Mouse (Mus musculus): ENCODE data around the gene Popdc2. TPM values are rescaled to one million over a fixed set of nuclear protein-coding genes. Genes with fewer than 3 reads are reported as not detected.

The Popdc2 gene
- total and polyA plus RNA-seq, 3 experiments: 17.5 to 45.4 TPM; not detected in 1

- no peaks in the 10 kb centered on the region for H3K27me3 ChIP-seq (ENCODE audit: control insufficient read depth in 1 of 2, insufficient read depth in 2 of 2, low read length in 2 of 2)
- H3K36me3 ChIP-seq (ENCODE audit: control insufficient read depth in 1 of 2, insufficient read depth in 2 of 2, low read length in 2 of 2): peaks cover 0 to 42% of the 10 kb centered on the region in 2 experiments; a peak in 2 of 4 replicates
- peaks cover 34 to 39% of the 10 kb centered on the region in 2 experiments for H3K4me1 ChIP-seq (ENCODE audit: control insufficient read depth in 1 of 2, insufficient read depth in 2 of 2, low read length in 2 of 2)
- peak overlapping the region; percentile 79; the same call in 1 of the 2 replicates for H3K27ac ChIP-seq (ENCODE audit: control insufficient read depth, low read depth, low read length)
- no peak for DNase-seq (ENCODE audit: low read depth, low spot score)
- H3K9ac ChIP-seq (ENCODE audit: control insufficient read depth, low read depth, low read length, poor library complexity, severe bottlenecking): no peak overlapping the region
- H3K4me3 ChIP-seq (ENCODE audit: control insufficient read depth in 1 of 2, insufficient read depth in 1 of 2, low read depth in 2 of 2, low read length in 2 of 2): no peak overlapping the region
- TF ChIP-seq MXI1 (IDR thresholded peaks at IDR 0.05; ENCODE audit: low read depth, low read length) (no peak), USF1 (IDR thresholded peaks at IDR 0.05; ENCODE audit: low read depth, low read length) (0 out of 2 replicates have a peak, but pooled peaks have one; percentile 1)
- no peaks in the 10 kb centered on the region for H3K79me2 ChIP-seq (ENCODE audit: control insufficient read depth, insufficient read depth, low read length, poor library complexity)
- no peaks in the 10 kb centered on the region for H3K9me3 ChIP-seq (replicated peaks; ENCODE audit: insufficient read depth, low read length)
Measured at GRCm38 (mm10) chr16:38385184-38385634, 23.2 kb downstream of the Popdc2 start.

DNA sequence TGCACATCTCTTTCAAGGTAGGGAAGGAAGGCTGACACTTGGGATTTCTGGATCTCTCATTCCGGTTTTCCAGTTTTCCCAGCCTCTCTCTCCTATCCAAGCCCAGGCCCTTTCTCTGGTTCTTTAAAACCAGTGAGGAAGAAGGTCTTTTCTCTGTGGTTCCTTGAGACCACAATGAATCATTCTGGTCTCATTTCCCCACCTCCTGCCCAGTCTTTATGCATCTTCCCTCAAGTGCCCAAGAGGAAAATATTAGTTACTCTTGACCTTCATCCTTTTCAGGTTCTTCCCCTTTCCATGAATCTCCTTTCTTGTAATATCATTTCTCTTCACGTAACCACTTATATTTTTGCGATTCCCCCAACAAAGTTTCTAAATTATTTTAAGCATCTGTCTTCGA lies 23.7 kb downstream of the Popdc2 start:
- Histone ChIP-seq H3K4me1 (ENCODE audit: control insufficient read depth in 1 of 2, insufficient read depth in 2 of 2, low read length in 2 of 2) (peaks cover 34 to 39% of the 10 kb centered on the region in 2 experiments), H3K4me3 (ENCODE audit: control insufficient read depth in 1 of 2, insufficient read depth in 1 of 2, low read depth in 2 of 2, low read length in 2 of 2) (no peak overlapping the region), H3K9ac (ENCODE audit: control insufficient read depth, low read depth, low read length, poor library complexity, severe bottlenecking) (no peak overlapping the region)

GRCm38 (mm10) chr16:38387389-38387788 lies 25.4 kb downstream of the Popdc2 start:
- Histone ChIP-seq H3K27ac (ENCODE audit: control insufficient read depth, low read depth, low read length) (no peak overlapping the region), H3K9ac (ENCODE audit: control insufficient read depth, low read depth, low read length, poor library complexity, severe bottlenecking) (no peak overlapping the region), H3K79me2 (ENCODE audit: control insufficient read depth, insufficient read depth, low read length, poor library complexity) (no peaks in the 10 kb centered on the region), H3K9me3 (replicated peaks; ENCODE audit: insufficient read depth, low read length) (no peaks in the 10 kb centered on the region), H3K4me3 (ENCODE audit: control insufficient read depth in 1 of 2, insufficient read depth in 1 of 2, low read depth in 2 of 2, low read length in 2 of 2) (no peak overlapping the region), H3K4me1 (ENCODE audit: control insufficient read depth in 1 of 2, insufficient read depth in 2 of 2, low read length in 2 of 2) (peaks cover 34 to 39% of the 10 kb centered on the region in 2 experiments), H3K27me3 (ENCODE audit: control insufficient read depth in 1 of 2, insufficient read depth in 2 of 2, low read length in 2 of 2) (no peaks in the 10 kb centered on the region), H3K36me3 (ENCODE audit: control insufficient read depth in 1 of 2, insufficient read depth in 2 of 2, low read length in 2 of 2) (peaks cover 0 to 42% of the 10 kb centered on the region in 2 experiments; a peak in 2 of 4 replicates)
- no peak for DNase-seq (ENCODE audit: low read depth, low spot score)
- TF ChIP-seq MXI1 (IDR thresholded peaks at IDR 0.05; ENCODE audit: low read depth, low read length) (no peak), TCF12 (IDR thresholded peaks at IDR 0.05; ENCODE audit: low read depth, low read length) (no peak), RCOR1 (IDR thresholded peaks at IDR 0.05; ENCODE audit: low read depth, low read length) (no peak), TBP (IDR thresholded peaks at IDR 0.05; ENCODE audit: low read depth, low read length) (no peak), NELFE (IDR thresholded peaks at IDR 0.05; ENCODE audit: low read depth, low read length) (no peak), NRF1 (IDR thresholded peaks at IDR 0.05; ENCODE audit: insufficient read depth, low read depth, low read length, poor library complexity, severe bottlenecking) (no peak), MAFK (IDR thresholded peaks at IDR 0.05; ENCODE audit: borderline replicate concordance, low read depth, low read length) (no peak), UBTF (IDR thresholded peaks at IDR 0.05; ENCODE audit: borderline replicate concordance, insufficient read depth, low read depth, low read length) (no peak), MEF2A (IDR thresholded peaks at IDR 0.05; ENCODE audit: extremely low read depth, insufficient replicate concordance, low read depth, low read length, poor library complexity, severe bottlenecking) (no peak), SMC3 (IDR thresholded peaks at IDR 0.05; ENCODE audit: low read depth, low read length) (no peak), MYB (IDR thresholded peaks at IDR 0.05; ENCODE audit: low read depth, low read length) (no peak), POLR2A (IDR thresholded peaks at IDR 0.05; ENCODE audit: control insufficient read depth in 1 of 2, insufficient read depth in 1 of 2, low read depth in 1 of 2, low read length in 2 of 2, poor library complexity in 1 of 2) (no peak), CHD1 (IDR thresholded peaks at IDR 0.05; ENCODE audit: low read depth, low read length) (no peak), ZKSCAN1 (IDR thresholded peaks at IDR 0.05; ENCODE audit: low read depth, low read length) (no peak), TAL1 (IDR thresholded peaks at IDR 0.05; ENCODE audit: low read length) (no peak), GATA1 (IDR thresholded peaks at IDR 0.05; ENCODE audit: low read depth, low read length) (no peak), POLR2AphosphoS2 (IDR thresholded peaks at IDR 0.05; ENCODE audit: low read length) (no peak)

More for the DNA sequence above, 23.7 kb downstream of the Popdc2 start:
- no peaks in the 10 kb centered on the region for H3K9me3 ChIP-seq (replicated peaks; ENCODE audit: insufficient read depth, low read length)
- DNase-seq (ENCODE audit: low read depth, low spot score): no peak
- TF ChIP-seq POLR2AphosphoS2 (IDR thresholded peaks at IDR 0.05; ENCODE audit: low read length) (no peak), MAZ (IDR thresholded peaks at IDR 0.05; ENCODE audit: low read depth, low read length) (no peak), BHLHE40 (IDR thresholded peaks at IDR 0.05; ENCODE audit: borderline replicate concordance, low read depth, low read length) (no peak), NELFE (IDR thresholded peaks at IDR 0.05; ENCODE audit: low read depth, low read length) (no peak)
- no peaks in the 10 kb centered on the region for H3K27me3 ChIP-seq (ENCODE audit: control insufficient read depth in 1 of 2, insufficient read depth in 2 of 2, low read length in 2 of 2)
- no peaks in the 10 kb centered on the region for H3K79me2 ChIP-seq (ENCODE audit: control insufficient read depth, insufficient read depth, low read length, poor library complexity)
- H3K36me3 ChIP-seq (ENCODE audit: control insufficient read depth in 1 of 2, insufficient read depth in 2 of 2, low read length in 2 of 2): peaks cover 0 to 42% of the 10 kb centered on the region in 2 experiments; a peak in 2 of 4 replicates
- peak overlapping the region; percentile 12; the same call in 1 of the 2 replicates for H3K27ac ChIP-seq (ENCODE audit: control insufficient read depth, low read depth, low read length)
